Comparison of ENCODE assay signal across 8 mouse cellular contexts in genomic region chr8:120518736-120519534, GRCm38 (mm10).
A peak's percentile ranks its signal among the peaks of the same experiment; 100 is the strongest.
DNase-seq lines count a peak whose midpoint lies in the region; ATAC-seq lines count a peak whose summit lies in the region.

No protein-coding gene starts in this region.

- WGBS in neural tube, embryonic 11.5 days: 55% methylated on average over 14 of the region's 14 CpGs
- 66% methylated on average over 14 of the region's 14 CpGs for WGBS in heart, embryonic 15.5 days

- ATAC-seq in neural tube, embryonic 11.5 days (ENCODE audit: insufficient read depth, low FRiP score, low TSS enrichment): no peak
- no peak for ATAC-seq in heart, embryonic 15.5 days (replicated peaks; ENCODE audit: insufficient number of reproducible peaks, insufficient read depth, low FRiP score, low read depth)

- H3K4me3 ChIP-seq in neural tube, embryonic 11.5 days (ENCODE audit: low read depth, low read length): no peak overlapping the region
- H3K4me3 ChIP-seq in heart, embryonic 15.5 days: no peak overlapping the region

- DNase-seq in gastrocnemius, adult 18-20 months (ENCODE audit: low spot score): peak; percentile 67
- no peak for DNase-seq in gastrocnemius, postnatal 4 days (ENCODE audit: low spot score in 2 of 2)
- no peak for DNase-seq in neural tube, embryonic 11.5 days (ENCODE audit: low spot score)
- DNase-seq in neural tube, embryonic 10.5 days (ENCODE audit: extremely low spot score, low spot score): no peak
- peak; percentile 44 for DNase-seq in lung, postnatal 25 days (ENCODE audit: low spot score)
- DNase-seq in spleen, adult 12 weeks (ENCODE audit: low spot score): no peak
- no peak for DNase-seq in urinary bladder, adult 18-20 months (ENCODE audit: low spot score in 2 of 2)

- H3K9me3 ChIP-seq in neural tube, embryonic 11.5 days (ENCODE audit: control insufficient read depth, low read length): no peaks in the 10 kb centered on the region
- no peaks in the 10 kb centered on the region for H3K9me3 ChIP-seq in heart, embryonic 15.5 days (replicated peaks)

- H3K9ac ChIP-seq in neural tube, embryonic 11.5 days (ENCODE audit: low read length): no peak overlapping the region
- H3K9ac ChIP-seq in heart, embryonic 15.5 days: no peak overlapping the region

- H3K4me2 ChIP-seq in neural tube, embryonic 11.5 days (ENCODE audit: low read depth): no peak overlapping the region
- H3K4me2 ChIP-seq in heart, embryonic 15.5 days: no peak overlapping the region

- no peaks in the 10 kb centered on the region for H3K27me3 ChIP-seq in neural tube, embryonic 11.5 days (ENCODE audit: control insufficient read depth, insufficient read depth, low read length)
- H3K27me3 ChIP-seq in heart, embryonic 15.5 days: no peaks in the 10 kb centered on the region

- no peaks in the 10 kb centered on the region for H3K36me3 ChIP-seq in neural tube, embryonic 11.5 days (ENCODE audit: control insufficient read depth, insufficient read depth, low read length)
- H3K36me3 ChIP-seq in heart, embryonic 15.5 days: no peaks in the 10 kb centered on the region

- H3K4me1 ChIP-seq in neural tube, embryonic 11.5 days (ENCODE audit: control insufficient read depth, insufficient read depth, low read length): peaks cover 81% of the 10 kb centered on the region
- peaks cover 83% of the 10 kb centered on the region for H3K4me1 ChIP-seq in heart, embryonic 15.5 days (replicated peaks)

- H3K27ac ChIP-seq in neural tube, embryonic 11.5 days (ENCODE audit: low read depth, low read length): peak overlapping the region; percentile 35; the same call in 1 of the 2 replicates
- H3K27ac ChIP-seq in heart, embryonic 15.5 days: peak overlapping the region; percentile 72; the same call in 1 of the 2 replicates

Comparison
In these comparisons a context has a peak if more than half of its experiments do, and no peak if none do; other contexts are left out.
1. DNase-seq: peak in gastrocnemius, adult 18-20 months (single experiment) and lung, postnatal 25 days (single experiment); none in gastrocnemius, postnatal 4 days (0 of 2), neural tube, embryonic 11.5 days (single experiment), neural tube, embryonic 10.5 days (single experiment), spleen, adult 12 weeks (single experiment) and urinary bladder, adult 18-20 months (0 of 2).